Mouse (Mus musculus): ENCODE results near the gene Vmn1r166. TPM values are rescaled to one million over a fixed set of nuclear protein-coding genes. Genes with fewer than 3 reads are reported as not detected.
"Not testable (repeated sequence)": the region's sequence is repeated elsewhere in the genome, so short reads cannot be mapped to it uniquely, and the experiment has no call there.

Vmn1r166 gene
- not detected in 2 replicates for polyA plus RNA-seq (2012)

DNA sequence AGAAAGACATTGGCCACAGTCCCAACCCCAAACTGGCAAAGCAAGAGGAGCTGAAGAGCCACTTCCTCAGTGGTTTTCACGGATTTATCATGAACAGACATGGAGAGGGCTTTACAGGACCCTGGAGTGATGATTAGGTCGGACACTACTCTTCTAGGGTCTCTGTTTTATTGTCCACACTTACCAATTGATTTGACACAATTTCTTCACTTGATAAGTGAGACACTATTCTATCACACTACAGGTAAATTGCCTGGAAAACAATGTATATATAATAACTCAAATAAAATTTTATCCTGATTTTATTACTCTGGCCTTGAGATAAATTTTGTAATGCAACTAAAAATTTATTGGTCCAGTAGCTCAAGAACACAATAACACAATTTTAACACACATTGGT is at the start of gene Vmn1r166:
TSS of gene Vmn1r166 (minus strand) at position 101 of the 400 bp plus-strand sequence.
- TF ChIP-seq GATA1 (IDR thresholded peaks at IDR 0.05; ENCODE audit: low read length), result not testable (repeated sequence)

DNA sequence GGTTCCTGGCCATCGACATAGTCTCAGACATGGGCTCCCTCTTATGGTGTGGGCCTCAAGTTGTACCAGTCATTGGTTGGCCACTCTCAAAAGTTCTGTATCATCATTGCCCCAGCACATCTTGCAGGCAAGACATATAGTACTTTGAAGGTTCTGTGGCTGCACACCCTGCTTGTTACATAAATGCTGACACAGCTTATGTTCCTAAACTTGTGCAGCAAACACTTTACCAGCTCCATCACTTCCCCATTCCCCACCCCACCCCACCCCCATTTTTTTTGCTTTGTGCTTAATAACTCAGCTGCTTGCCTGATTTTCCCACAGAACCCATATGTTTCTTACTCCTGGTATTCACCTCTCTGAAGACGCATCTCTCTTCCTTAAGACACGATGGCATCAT is 49.4 kb upstream of the Vmn1r166 start, which contains the start of gene Nlrp4e:
TSS of gene Nlrp4e (plus strand) at position 301 of the 400 bp plus-strand sequence.
- not testable (repeated sequence) for TF ChIP-seq GATA1 (IDR thresholded peaks at IDR 0.05; ENCODE audit: low read length)

DNA sequence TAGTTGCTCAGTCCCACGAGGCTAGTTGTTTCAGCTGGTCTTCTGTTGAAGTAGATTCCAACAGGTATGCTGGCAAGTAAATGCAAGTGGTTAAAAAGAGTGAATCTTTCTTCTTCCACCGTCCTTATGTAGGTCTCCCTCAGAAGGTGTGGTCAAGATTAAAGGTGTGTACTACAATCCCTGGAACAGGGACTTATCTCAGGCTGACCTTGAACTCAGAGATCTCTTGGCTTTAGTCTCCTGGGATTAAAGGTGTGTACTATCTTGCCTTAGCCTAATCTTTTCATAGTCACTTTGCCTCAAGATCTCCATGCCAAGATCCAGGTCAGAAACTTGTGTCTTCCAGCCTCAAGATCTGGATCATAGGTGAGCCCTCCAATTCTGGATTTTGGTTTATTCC is 27.3 kb upstream of the Vmn1r166 start, which contains the start of gene Gm6902:
TSS of gene Gm6902 (minus strand) at position 101 of the 400 bp plus-strand sequence.
- not testable (repeated sequence) for TF ChIP-seq GATA1 (IDR thresholded peaks at IDR 0.05; ENCODE audit: low read length)

DNA sequence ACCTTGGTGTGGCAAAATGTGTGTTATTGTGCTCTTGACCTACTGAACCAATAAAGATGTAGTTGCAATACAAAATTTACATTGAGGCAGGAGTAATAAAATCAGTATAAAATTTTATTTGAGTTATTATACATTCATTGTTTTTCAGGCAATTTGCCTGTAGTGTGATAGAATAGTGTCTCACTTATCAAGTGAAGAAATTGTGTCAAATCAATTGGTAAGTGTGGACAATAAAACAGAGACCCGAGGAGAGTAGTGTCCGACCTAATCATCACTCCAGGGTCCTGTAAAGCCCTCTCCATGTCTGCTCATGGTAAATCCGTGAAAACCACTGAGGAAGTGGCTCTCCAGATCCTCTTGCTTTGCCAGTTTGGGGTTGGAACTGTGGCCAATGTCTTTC is 34.5 kb downstream of the Vmn1r166 start, which contains the start of gene Vmn1r165:
TSS of gene Vmn1r165 (plus strand) at position 301 of the 400 bp plus-strand sequence.
- not testable (repeated sequence) for TF ChIP-seq GATA1 (IDR thresholded peaks at IDR 0.05; ENCODE audit: low read length)

Other genes with a start within 250 kb of the Vmn1r166 start
- not detected in 2 replicates for gene Gm4216, start 231.8 kb downstream of the Vmn1r166 start, polyA plus RNA-seq (2012)
- not detected in 2 replicates for gene Vmn1r163, start 196.1 kb downstream of the Vmn1r166 start, polyA plus RNA-seq (2012)
- gene Gm8720, start 184.2 kb downstream of the Vmn1r166 start, polyA plus RNA-seq (2012), result not detected in 2 replicates
- gene Gm10662, start 107.2 kb downstream of the Vmn1r166 start, polyA plus RNA-seq (2012), result not detected in 2 replicates
- not detected in 2 replicates for gene Vmn1r165, start 34.4 kb downstream of the Vmn1r166 start, polyA plus RNA-seq (2012)
- not detected in 2 replicates for gene Gm6902, start 27.2 kb upstream of the Vmn1r166 start, polyA plus RNA-seq (2012)
- not detected in 2 replicates for gene Nlrp4e, start 49.5 kb upstream of the Vmn1r166 start, polyA plus RNA-seq (2012)
- gene Nlrp5, start 134.2 kb upstream of the Vmn1r166 start, polyA plus RNA-seq (2012), result not detected in 2 replicates